Mouse (Mus musculus): ENCODE data around the gene Ninj2.

Ninj2 gene

GRCm38 (mm10) chr6:120174602-120175115 is 81.5 kb downstream of the Ninj2 start:
- in situ Hi-C loops (cut with MboI, MseI), result no loop called here

DNA sequence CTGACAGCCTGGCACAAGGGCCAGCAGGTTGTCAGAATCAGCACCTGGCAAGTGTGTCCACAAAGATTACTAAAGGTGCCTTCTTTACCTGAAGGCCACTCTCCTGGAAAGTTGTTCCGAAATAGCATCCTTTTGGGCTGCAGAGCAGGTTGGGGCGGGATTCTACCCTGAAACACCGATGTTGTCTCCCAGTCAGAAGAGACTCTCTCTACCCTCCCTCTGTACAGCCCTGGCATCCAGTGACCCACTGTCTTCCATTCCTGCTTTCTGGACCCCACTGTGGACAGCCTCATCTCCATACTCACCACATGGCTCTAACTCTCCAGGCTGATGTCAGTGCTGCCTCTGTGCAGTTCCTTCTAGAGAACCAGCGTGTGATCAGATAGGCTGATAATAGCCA is 82.5 kb downstream of the Ninj2 start:
- in situ Hi-C loops (cut with MboI, MseI), result no loop called here

- in situ Hi-C loops (cut with MboI, MseI), result no loop called here
Observed at GRCm38 (mm10) chr6:120179044-120179755, 86.0 kb downstream of the Ninj2 start.

DNA sequence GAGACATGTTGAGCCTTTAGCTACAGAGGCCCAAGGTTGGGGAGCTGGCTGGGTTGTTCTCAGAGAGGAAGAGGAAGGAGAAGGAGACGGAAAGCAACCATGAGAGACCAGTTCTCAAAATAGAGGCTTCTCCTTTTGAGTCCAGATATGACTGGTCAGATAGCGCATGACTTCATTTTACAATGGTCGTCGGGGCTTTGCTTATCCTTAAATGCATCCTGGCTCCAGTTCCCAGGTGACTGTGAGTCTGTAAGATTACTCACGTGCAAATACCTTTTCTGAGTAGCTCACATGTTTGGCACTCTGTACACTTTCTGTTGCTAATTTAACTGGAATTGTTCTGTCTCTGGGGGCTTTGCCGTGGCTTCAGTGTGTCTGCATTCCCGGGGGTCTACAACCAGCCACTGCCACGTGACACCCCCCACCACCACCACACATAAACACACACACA is 86.6 kb downstream of the Ninj2 start:
- in situ Hi-C loops (cut with MboI, MseI), result no loop called here

DNA sequence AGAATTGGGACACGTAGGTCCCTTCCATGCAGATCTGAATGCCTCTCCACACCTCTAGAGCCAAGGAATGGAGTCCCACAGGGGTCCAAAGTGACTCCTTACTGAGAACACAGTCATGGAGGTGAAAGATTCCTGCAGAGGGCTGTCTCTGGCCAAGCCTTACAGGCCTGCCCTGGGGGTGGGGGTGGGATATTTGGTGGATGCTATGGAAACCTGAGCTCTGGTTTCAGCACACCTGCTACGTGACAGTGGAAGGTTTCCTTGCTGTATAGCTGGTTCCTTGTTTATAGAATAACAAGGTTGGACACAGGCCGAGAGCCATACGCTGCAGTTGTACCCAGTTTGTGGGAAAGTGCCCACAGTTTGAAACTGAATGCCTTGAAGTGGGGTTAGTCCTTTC is 87.3 kb downstream of the Ninj2 start:
- in situ Hi-C loops (cut with MboI, MseI), result no loop called here

DNA sequence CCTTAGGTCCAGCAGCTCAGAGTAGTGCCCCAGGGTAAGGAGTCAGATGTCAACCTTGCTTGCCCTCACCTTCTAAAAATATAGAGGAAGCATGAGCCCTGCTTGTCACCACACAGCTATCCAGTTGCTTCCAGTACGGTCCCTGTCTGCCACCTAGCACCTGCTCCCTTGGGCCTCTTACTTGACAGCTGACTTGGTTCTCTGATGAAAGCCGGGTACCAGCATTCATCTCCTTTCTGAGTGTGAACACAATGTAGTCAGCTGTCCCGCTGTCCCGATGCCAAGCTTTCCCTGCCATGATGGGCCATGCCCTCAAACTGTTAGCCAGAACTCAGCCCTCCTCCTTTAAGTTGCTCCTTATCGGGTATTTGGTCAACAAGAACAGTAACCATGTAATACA is 89.0 kb downstream of the Ninj2 start:
- in situ Hi-C loops (cut with MboI, MseI), result no loop called here

DNA sequence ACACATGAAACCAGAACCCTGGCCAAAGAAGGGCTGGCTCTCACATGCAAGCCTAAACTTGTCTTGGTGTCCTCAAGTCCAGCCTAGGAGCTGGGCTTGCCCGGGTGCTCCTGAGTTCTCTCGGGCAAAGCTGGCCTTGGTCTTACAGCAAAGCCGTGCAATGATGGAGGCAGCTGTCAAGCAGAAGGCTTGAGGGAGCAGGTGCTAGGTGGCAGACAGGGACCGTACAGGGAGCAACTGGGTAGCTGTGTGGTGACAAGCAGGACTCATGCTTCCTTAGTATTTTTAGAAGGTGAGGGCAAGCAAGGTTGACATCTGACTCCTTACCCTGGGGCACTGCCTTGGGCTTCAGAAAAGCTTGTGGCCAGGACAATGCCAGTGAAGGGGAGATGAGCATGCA is 90.6 kb downstream of the Ninj2 start:
- in situ Hi-C loops (cut with MboI, MseI), result no loop called here

DNA sequence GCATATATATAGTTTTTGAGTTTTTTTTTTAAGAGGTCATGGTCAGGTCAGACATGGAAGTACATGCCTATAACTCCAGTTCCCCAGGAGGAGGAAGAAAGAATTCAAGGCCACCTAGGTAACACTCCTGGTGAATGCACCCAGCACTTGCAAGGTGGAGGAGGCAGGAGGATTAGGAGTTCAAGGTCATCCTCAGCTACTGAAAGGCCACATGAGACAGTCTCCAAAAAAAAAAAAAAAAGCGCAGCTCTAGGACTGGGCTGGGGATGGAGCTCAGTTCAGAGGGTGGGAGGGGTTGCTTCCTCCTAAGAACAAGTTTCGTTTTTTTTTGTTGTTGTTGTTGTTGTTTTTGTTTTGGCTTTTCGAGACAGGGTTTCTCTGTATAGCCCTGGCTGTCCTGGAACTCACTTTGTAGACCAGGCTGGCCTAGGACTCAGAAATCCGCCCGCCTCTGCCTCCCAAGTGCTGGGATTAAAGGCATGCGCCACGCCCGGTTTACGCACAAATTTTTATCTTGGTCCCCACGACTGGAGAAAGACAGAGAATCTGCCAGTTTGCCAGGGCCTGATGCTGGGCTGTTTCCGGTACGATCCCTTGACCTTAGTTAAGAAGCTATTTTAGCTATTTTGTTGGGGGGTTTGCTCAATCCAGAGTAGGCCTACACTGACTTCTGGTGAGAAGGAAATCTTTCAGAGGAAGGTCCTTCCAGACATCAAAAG is 92.0 kb downstream of the Ninj2 start:
- in situ Hi-C loops (cut with MboI, MseI), result loop anchor here (5.0 kb wide), 1 partner anchor 43 kb away; no protein-coding TSS in a partner anchor

- in situ Hi-C loops (cut with MboI, MseI), result loop anchor here (5.0 kb wide), 1 partner anchor 43 kb away; no protein-coding TSS in a partner anchor
Observed at GRCm38 (mm10) chr6:120185756-120186155, 92.6 kb downstream of the Ninj2 start.

GRCm38 (mm10) chr6:120186594-120186993 is 93.4 kb downstream of the Ninj2 start:
- in situ Hi-C loops (cut with MboI, MseI), result loop anchor here (5.0 kb wide), 1 partner anchor 44 kb away; no protein-coding TSS in a partner anchor

DNA sequence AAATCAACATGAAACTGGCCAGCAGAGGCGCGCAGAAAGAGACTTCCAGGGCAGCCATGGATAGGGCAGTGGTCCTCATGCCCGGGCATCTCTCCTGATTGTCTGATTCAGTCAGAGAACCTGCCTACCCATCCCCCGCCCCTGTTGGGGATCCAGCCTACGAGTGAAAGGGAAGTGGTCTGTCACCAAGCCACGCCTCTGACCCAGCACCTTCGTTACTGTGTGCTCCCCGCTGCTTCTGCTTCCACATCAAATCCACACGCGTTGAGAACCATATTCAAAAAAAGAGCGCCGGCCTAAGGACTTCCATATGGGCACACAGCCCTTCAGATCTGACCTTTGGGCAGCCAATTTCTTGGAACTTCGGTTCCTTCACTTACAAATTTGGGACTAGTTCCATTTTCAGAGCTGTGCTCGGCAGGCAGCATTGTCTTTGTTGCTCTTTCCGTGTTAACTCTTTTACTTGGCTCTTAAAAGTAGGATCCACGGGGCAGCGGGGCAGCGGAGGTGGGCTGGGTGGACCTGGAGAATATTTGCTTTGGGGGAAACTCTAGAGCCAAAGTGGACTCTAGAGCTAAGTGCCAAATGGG is 94.5 kb downstream of the Ninj2 start:
- in situ Hi-C loops (cut with MboI, MseI), result loop anchor here (5.0 kb wide), 1 partner anchor 45 kb away; no protein-coding TSS in a partner anchor

DNA sequence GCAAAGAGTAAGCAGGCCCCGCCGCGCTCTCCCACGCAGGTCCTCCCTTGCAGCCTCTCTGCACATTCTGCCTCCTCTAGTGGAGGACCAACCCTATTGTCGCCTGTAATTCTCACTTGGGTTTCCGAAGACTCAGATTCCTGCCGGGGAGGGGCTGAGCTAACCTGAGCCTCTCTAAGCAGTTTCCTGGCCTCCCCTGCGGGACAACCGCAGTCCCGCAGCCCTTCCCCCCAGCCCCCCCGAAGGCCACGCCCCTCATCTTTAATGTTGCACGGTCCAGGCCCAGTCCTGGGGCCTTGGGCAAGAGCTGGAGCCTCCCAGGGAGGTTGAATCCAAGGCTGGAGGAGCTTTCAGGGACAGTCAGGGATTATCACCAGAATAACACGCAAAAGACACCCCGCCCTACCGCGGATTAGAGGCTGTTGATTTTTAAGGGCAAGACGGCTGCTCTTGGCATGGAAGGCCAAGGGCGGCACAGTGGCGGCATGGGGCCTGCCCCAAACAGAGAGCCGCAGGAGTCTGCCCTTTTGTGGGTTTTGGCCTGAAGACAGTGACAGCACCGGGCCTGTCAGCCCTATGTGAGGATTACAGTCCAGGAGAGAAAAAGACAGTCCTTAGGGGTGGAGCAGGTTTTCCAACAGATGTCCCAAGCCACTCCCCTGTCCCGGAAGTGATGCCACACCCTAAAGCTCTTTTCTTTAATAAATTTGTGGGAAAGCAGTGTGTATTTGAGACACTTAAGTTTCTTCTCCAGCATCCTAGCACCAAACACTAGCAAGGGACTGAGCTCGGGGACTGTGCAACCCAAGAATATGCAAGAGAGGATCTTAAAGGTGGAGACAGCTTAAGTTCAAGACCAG is 95.5 kb downstream of the Ninj2 start:
- in situ Hi-C loops (cut with MboI, MseI), result loop anchor here (5.0 kb wide), 1 partner anchor 46 kb away; no protein-coding TSS in a partner anchor

GRCm38 (mm10) chr6:120189287-120189686 is 96.1 kb downstream of the Ninj2 start:
- in situ Hi-C loops (cut with MboI, MseI), result loop anchor here (5.0 kb wide), 1 partner anchor 47 kb away; no protein-coding TSS in a partner anchor

DNA sequence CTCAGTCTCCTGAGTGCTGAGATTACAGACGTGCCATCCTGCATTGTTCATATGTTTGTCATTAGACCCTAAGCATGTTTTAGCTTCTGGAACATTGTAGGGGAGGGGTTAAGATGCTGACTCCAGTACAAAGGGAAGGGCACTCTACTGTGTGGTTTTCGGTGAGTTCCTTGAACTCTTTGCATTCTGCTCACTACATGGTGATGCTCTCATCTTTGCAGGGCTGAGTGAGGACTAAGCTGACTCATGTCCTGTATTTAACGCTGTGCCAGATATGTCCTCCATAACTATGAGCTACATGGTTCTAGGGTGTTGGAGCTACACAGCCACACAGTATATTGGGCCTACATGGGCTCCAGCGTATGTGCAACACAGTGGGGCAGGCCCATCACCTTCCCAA is 97.2 kb downstream of the Ninj2 start:
- in situ Hi-C loops (cut with MboI, MseI), result loop anchor here (5.0 to 10.0 kb wide), 3 partner anchors 76 to 276 kb away; no protein-coding TSS in a partner anchor

DNA sequence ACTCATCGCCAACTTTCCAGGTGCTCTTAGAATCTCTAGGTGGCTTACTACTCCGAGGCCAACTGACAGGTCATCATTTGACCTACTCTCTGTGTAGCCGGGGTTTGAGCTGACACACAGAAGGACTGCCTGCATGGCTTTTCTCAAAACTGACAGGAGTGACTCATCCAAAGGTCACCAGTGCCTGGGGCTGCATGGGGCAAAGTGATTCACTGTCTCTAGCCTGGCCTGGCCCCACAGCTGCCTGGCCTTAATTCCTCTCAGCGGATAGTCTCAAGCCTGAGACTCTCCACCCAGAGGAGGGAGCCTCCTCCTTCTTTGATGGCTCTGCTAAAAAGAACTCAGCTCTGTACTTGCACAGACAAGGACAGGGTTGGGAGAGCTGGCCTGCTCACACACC is 97.8 kb downstream of the Ninj2 start:
- in situ Hi-C loops (cut with MboI, MseI), result loop anchor here (5.0 to 10.0 kb wide), 3 partner anchors 76 to 276 kb away; no protein-coding TSS in a partner anchor

GRCm38 (mm10) chr6:120191396-120192170 is 98.4 kb downstream of the Ninj2 start:
- in situ Hi-C loops (cut with MboI, MseI), result loop anchor here (5.0 to 10.0 kb wide), 3 partner anchors 77 to 277 kb away; no protein-coding TSS in a partner anchor

DNA sequence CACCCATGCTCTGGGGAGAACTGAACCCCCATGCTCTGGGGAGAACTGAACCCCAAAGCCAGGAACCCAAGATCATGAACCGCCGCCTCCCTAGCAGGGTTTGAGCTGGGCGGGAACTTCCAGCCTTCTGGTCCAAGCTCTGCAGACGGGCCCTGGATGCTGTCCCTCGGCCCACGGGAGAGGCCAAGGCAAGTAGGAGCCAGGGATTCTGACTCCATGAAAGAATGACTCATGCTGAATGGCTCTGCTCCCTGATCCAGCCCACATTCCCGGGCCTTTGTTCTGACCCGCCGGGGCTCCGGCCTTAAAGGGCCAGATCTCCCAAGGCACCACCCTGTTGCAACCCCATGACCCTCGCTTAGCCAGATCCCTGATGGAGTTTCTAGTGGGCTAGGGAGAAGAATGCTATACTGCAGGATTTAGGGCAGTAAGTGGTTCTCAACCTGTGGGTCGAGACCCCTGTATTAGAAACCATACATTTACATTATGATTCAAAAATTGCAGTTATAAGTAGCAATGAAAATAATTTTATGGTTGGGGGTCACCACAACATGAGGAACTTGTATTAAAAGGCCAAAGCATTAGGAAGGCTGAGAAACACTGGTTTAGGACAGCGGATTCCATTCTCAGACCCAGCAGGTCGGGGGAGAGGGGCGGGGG is 99.2 kb downstream of the Ninj2 start:
- in situ Hi-C loops (cut with MboI, MseI), result loop anchor here (5.0 to 10.0 kb wide), 3 partner anchors 78 to 278 kb away; no protein-coding TSS in a partner anchor

DNA sequence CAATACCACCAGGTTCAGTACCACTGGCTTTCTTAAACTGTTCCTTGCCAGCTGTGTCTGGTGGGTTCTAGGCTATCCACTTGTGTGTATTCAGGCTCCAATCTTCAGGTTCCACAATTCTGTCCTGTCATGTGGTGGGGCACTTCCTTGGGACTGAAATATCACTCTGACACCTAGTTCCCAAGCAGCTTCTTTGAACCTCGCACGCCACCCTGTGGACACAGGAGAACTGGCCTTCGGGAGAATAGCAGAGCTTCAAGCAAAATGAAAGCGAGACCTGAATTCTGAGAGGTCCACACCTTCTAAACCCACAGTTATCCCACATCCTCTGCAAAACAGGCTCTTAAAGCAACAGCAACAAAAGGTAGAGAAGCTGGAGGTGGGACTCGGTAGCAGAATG is 100.0 kb downstream of the Ninj2 start:
- in situ Hi-C loops (cut with MboI, MseI), result loop anchor here (5.0 to 10.0 kb wide), 3 partner anchors 78 to 278 kb away; no protein-coding TSS in a partner anchor

- in situ Hi-C loops (cut with MboI, MseI), result loop anchor here (5.0 to 10.0 kb wide), 3 partner anchors 79 to 279 kb away; no protein-coding TSS in a partner anchor
Observed at GRCm38 (mm10) chr6:120193793-120194192, 100.6 kb downstream of the Ninj2 start.

Measured in regulatory T cell (primary cell).